Mouse (Mus musculus): ENCODE results near the gene Fbln2. TPM values are rescaled to one million over a fixed set of nuclear protein-coding genes. Genes with fewer than 3 reads are reported as not detected.

Gene Fbln2
- polyA plus RNA-seq, 1 experiment from 2014 or later, result 22.9 TPM

DNA sequence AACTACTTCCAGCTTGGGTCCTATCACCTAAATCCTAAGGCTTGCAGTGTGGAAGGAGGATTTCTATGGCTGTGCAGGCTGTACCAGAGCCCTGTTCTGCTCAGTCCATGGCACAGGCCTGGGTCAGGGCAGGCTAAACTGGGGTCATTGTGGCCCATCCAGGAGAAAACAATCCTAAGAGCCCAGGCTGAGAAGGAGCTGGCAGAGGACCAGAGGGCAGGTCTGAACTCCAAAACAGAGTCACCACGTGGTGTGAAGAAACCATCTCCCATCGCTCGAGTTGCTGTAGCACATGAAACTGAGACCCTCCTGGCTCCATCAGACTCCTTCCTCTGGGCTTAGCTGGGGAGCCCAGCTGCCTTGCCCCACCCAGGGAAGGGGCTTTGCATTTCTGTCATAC, 6.9 kb upstream of the Fbln2 start:
- Histone ChIP-seq H3K27ac (ENCODE audit: low read depth) (no peak overlapping the region), H3K9me3 (ENCODE audit: low read depth, low read length) (no peaks in the 10 kb centered on the region), H3K4me1 (ENCODE audit: insufficient read depth) (peaks cover 10% of the 10 kb centered on the region), H3K27me3 (ENCODE audit: insufficient read depth, low read length) (no peaks in the 10 kb centered on the region), H3K9ac (no peak overlapping the region), H3K36me3 (ENCODE audit: insufficient read depth) (no peaks in the 10 kb centered on the region), H3K4me2 (no peak overlapping the region), H3K4me3 (ENCODE audit: low read depth, low read length) (no peak overlapping the region)
- no peak for ATAC-seq (ENCODE audit: insufficient read depth)
- TF ChIP-seq CTCF (IDR thresholded peaks at IDR 0.05; ENCODE audit: low read depth), result no peak
- WGBS, result 59% methylated on average over 3 of the region's 3 CpGs
- DNase-seq, result no peak

DNA sequence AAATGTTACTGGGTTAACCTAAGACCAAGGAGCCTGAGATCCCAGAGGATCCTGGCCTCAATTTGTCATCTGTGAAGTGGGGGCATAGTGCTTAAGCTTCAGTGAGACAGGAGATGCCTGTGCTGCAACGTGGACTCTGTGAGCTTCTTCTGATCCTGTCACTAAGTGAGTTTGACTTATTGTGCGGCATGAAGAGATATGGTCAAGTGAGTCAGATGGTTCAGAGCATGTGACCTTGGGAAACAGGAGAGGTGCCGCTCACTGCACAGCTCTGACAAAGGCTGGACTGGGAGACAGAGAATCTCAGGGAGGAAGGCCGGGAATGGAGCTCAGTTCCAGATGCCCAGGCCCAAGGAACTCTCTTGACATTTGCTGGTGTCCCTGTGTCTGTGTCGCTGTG, 6.5 kb upstream of the Fbln2 start:
- TF ChIP-seq CTCF (IDR thresholded peaks at IDR 0.05; ENCODE audit: low read depth), result no peak
- Histone ChIP-seq H3K4me3 (ENCODE audit: low read depth, low read length) (no peak overlapping the region), H3K9ac (no peak overlapping the region), H3K36me3 (ENCODE audit: insufficient read depth) (no peaks in the 10 kb centered on the region), H3K27ac (ENCODE audit: low read depth) (no peak overlapping the region), H3K4me1 (ENCODE audit: insufficient read depth) (peaks cover 5% of the 10 kb centered on the region), H3K9me3 (ENCODE audit: low read depth, low read length) (no peaks in the 10 kb centered on the region), H3K4me2 (no peak overlapping the region), H3K27me3 (ENCODE audit: insufficient read depth, low read length) (no peaks in the 10 kb centered on the region)
- 58% methylated on average over 5 of the region's 5 CpGs for WGBS
- DNase-seq (no peak), ATAC-seq (ENCODE audit: insufficient read depth) (no peak)

DNA sequence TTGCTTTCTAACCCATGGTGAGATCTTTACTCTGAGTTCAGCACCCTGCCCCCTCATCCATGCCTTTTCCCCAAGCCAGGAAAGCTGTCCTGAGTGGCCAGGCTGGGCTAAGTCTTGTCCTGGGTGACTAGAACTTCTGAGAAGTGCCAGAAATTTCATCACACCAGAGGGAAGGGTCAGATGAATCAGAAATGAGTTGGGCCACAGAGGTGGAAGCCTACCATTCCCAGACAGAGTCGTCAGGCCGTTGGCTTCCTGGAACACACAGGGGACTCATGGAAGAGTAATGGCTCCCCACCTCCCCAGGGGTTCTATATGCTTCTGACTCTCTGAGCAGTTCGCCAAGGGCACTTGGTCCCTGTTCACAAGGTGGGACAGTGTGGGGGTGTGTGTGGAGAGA, 4.8 kb upstream of the Fbln2 start:
- Histone ChIP-seq H3K36me3 (ENCODE audit: insufficient read depth) (no peaks in the 10 kb centered on the region), H3K9ac (no peak overlapping the region), H3K27ac (ENCODE audit: low read depth) (no peak overlapping the region), H3K4me1 (ENCODE audit: insufficient read depth) (no peaks in the 10 kb centered on the region), H3K27me3 (ENCODE audit: insufficient read depth, low read length) (no peaks in the 10 kb centered on the region), H3K9me3 (ENCODE audit: low read depth, low read length) (no peaks in the 10 kb centered on the region), H3K4me2 (no peak overlapping the region), H3K4me3 (ENCODE audit: low read depth, low read length) (no peak overlapping the region)
- DNase-seq (no peak), ATAC-seq (ENCODE audit: insufficient read depth) (no peak)
- no peak for TF ChIP-seq CTCF (IDR thresholded peaks at IDR 0.05; ENCODE audit: low read depth)
- WGBS, result 50% methylated on average over 3 of the region's 3 CpGs

DNA sequence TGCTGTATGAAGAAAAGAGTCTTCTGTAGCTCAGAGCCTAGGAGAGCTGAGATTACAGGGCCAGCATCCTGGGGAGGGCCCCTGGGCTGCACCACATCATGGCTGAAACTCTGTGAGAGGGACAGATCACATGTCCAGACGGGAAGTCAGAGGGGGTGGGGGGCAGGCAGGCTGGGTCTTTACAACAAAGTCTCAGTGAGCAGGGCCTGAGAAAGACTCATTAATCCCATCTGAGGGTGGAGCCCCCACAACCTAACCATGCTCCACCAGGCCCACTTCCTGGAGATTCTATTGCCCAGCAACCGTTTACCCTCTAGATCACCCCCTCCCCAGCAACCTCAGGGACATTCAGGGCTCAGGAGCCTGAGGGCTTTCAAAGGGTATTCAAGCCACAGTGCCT, 2.5 kb upstream of the Fbln2 start:
- H3K4me2 ChIP-seq, result no peak overlapping the region
- ATAC-seq (ENCODE audit: insufficient read depth) (no peak), DNase-seq (no peak)
- H3K9ac ChIP-seq, result no peak overlapping the region
- no peaks in the 10 kb centered on the region for H3K36me3 ChIP-seq (ENCODE audit: insufficient read depth)
- H3K4me1 ChIP-seq (ENCODE audit: insufficient read depth), result peaks cover 5% of the 10 kb centered on the region; the same call in 1 of the 2 replicates
- no peaks in the 10 kb centered on the region for H3K9me3 ChIP-seq (ENCODE audit: low read depth, low read length)
- no peak for TF ChIP-seq CTCF (IDR thresholded peaks at IDR 0.05; ENCODE audit: low read depth)
- no peak overlapping the region for H3K4me3 ChIP-seq (ENCODE audit: low read depth, low read length)
- H3K27me3 ChIP-seq (ENCODE audit: insufficient read depth, low read length), result peaks cover 9% of the 10 kb centered on the region
- 10% methylated on average over 2 of the region's 2 CpGs for WGBS
- H3K27ac ChIP-seq (ENCODE audit: low read depth), result no peak overlapping the region

DNA sequence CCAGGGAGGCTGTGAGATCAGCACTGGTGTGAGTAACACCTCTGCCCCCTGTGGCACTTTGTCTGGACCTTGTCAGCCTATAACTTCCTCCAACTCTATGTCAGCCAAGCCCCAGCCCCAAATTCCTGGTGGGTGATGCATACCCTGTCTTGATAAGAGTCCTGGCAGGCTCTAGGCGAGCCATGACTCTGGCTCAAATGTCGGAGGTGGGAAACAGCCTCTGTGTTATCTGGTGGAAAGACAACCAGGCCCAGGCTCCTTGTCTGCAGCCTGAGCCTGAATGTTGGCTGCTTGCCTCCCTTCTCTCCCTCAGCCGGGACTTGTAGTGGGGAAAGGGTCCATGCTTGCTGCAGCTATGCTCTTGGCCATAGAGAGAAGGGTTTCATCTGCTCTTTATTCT, 1.4 kb upstream of the Fbln2 start:
- peaks cover 5% of the 10 kb centered on the region; the same call in 1 of the 2 replicates for H3K4me1 ChIP-seq (ENCODE audit: insufficient read depth)

DNA sequence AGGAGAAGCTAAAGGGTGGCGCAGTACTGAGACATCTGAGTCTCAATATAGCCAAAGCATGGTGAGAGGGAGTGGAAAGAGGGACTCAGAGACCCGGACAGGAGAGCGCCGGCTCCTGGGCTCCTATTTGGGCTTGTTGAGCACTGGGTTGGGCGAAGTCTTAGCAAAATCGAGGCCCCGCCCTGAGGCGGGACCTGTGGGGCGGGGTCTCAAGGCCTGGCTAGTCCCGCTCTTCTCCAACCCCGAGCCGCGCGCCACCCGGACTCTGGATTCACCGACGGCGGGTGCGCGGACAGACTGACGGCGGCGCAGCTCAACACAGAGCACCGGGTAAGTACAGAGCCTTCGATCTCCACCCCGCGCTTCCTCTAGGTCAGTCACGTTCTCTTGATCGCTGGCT, 316 bp downstream of the Fbln2 start:
- Histone ChIP-seq H3K27me3 (ENCODE audit: insufficient read depth, low read length) (peaks cover 9% of the 10 kb centered on the region), H3K27ac (ENCODE audit: low read depth) (no peak overlapping the region), H3K4me3 (ENCODE audit: low read depth, low read length) (peak overlapping the region; percentile 32), H3K36me3 (ENCODE audit: insufficient read depth) (no peaks in the 10 kb centered on the region), H3K4me1 (ENCODE audit: insufficient read depth) (peaks cover 5% of the 10 kb centered on the region; the same call in 1 of the 2 replicates), H3K4me2 (peak overlapping the region; percentile 56), H3K9ac (peak overlapping the region; percentile 10; the same call in 1 of the 2 replicates), H3K9me3 (ENCODE audit: low read depth, low read length) (no peaks in the 10 kb centered on the region)
- ATAC-seq (ENCODE audit: insufficient read depth), result peak; percentile 77
- 1% methylated on average over 28 of the region's 29 CpGs for WGBS
- no peak for TF ChIP-seq CTCF (IDR thresholded peaks at IDR 0.05; ENCODE audit: low read depth)
- DNase-seq, result peak; percentile 85

More for the DNA sequence above, 1.4 kb upstream of the Fbln2 start:
- no peak for TF ChIP-seq CTCF (IDR thresholded peaks at IDR 0.05; ENCODE audit: low read depth)
- H3K27me3 ChIP-seq (ENCODE audit: insufficient read depth, low read length), result peaks cover 9% of the 10 kb centered on the region
- H3K4me2 ChIP-seq, result no peak overlapping the region
- DNase-seq (peak; percentile 21), ATAC-seq (ENCODE audit: insufficient read depth) (peak; percentile 39; the same call in 1 of the 2 replicates)
- peak overlapping the region; percentile 24; the same call in 1 of the 2 replicates for H3K27ac ChIP-seq (ENCODE audit: low read depth)
- 30% methylated on average over 3 of the region's 3 CpGs for WGBS
- H3K4me3 ChIP-seq (ENCODE audit: low read depth, low read length), result no peak overlapping the region
- no peak overlapping the region for H3K9ac ChIP-seq
- H3K9me3 ChIP-seq (ENCODE audit: low read depth, low read length), result no peaks in the 10 kb centered on the region
- H3K36me3 ChIP-seq (ENCODE audit: insufficient read depth), result no peaks in the 10 kb centered on the region

DNA sequence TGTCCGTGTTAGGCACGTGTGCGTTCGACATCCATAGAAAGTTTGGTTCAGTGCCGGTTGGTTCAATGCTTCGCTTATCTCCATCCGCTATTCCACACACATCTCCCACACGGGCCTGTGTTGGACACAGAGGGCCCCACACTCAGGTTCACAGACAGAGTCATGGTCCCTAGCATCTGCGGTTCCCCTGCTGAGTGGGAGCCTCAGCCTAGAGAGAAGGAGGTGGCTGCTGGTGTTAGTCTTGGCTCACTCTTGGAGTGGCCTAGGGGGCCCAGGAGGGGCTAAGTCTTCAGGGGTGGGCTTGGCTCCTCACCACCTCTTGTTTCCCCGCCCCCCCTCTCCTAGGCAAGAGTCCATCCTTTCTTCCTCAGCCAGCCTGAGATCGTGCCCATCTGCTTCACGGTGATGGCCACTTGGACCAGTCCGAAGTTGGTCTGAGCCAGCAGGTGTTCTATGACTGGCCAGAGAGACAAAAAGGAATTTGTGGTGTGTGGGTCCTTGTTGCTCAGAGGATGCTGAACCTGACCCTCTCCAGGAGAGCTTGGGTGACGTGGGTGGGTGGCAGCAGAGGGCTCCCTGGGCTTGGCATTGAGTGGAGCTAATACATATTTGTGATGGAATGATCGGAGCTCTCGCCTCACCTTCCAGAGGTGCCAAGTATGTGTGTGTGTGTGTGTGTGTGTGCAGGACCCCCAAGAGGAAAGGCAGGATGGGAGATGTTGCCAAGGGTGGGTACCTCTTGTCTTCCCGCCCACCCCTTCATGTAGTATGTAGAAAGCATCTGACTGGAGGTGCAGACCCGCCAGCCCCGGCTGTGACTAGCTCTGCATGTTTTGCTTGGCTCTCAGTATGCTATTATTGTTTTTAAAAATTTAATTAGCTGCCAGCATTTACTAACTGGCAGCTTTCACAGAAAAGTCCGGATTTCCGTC, 1.3 kb downstream of the Fbln2 start:
- DNase-seq, result no peak
- ATAC-seq (ENCODE audit: insufficient read depth), result peak; percentile 14; the same call in 1 of the 2 replicates
- peak overlapping the region; percentile 10; the same call in 1 of the 2 replicates for H3K9ac ChIP-seq

More for the DNA sequence above, 1.3 kb downstream of the Fbln2 start:
- Histone ChIP-seq H3K27ac (ENCODE audit: low read depth) (no peak overlapping the region), H3K9me3 (ENCODE audit: low read depth, low read length) (no peaks in the 10 kb centered on the region), H3K4me1 (ENCODE audit: insufficient read depth) (peaks cover 5% of the 10 kb centered on the region; the same call in 1 of the 2 replicates), H3K27me3 (ENCODE audit: insufficient read depth, low read length) (peaks cover 9% of the 10 kb centered on the region), H3K4me2 (peak overlapping the region; percentile 56), H3K36me3 (ENCODE audit: insufficient read depth) (no peaks in the 10 kb centered on the region), H3K4me3 (ENCODE audit: low read depth, low read length) (peak overlapping the region; percentile 32)
- no peak for TF ChIP-seq CTCF (IDR thresholded peaks at IDR 0.05; ENCODE audit: low read depth)
- WGBS, result 50% methylated on average over 21 of the region's 21 CpGs

Data from lung, embryonic 14.5 days (tissue).